Mouse (Mus musculus): ENCODE measurements around the gene Npc1l1. TPM values are rescaled to one million over a fixed set of nuclear protein-coding genes. Genes with fewer than 3 reads are reported as not detected.

Gene Npc1l1
- polyA plus RNA-seq, 1 experiment from 2014 or later = 0.03 TPM

DNA sequence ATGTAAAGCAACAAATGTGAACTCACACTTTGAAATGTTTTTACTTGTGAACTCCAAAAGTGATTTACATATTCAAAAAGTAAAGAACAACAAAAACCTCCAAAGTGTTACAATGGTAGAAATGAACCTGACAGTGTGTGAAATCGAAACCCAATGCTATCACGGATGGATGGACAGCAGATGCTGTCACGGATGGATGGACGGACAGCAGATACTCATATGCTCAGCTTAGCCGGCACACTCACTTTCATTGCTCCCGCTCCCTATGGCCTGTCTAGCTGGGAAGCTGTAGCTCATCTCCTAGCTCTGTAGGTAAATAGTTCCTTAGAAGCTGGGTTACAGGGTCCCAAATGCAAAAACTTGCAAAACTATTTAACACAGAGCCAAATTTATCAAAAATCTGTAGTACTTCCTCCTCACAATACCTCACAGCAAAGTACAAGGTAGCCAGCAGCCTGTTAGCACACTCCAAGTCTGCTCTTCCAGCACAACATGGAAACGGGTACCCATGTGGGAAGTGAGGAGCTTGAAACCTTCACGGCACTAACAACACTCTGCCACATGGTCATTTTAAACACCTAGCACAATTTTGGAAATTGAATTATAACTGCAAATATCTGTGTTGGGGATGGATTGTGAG, 52.0 kb downstream of the Npc1l1 start:
- Histone ChIP-seq H3K4me1 (peaks cover 26% of the 10 kb centered on the region), H3K9me3 (no peaks in the 10 kb centered on the region), H3K27ac (no peak overlapping the region), H3K36me3 (no peaks in the 10 kb centered on the region), H3K9ac (no peak overlapping the region), H3K27me3 (no peaks in the 10 kb centered on the region), H3K4me3 (no peak overlapping the region), H3K4me2 (replicated peaks) (no peak overlapping the region)
- 80% methylated on average over 8 of the region's 8 CpGs for WGBS
- ATAC-seq (ENCODE audit: low FRiP score, low read depth) = no peak

DNA sequence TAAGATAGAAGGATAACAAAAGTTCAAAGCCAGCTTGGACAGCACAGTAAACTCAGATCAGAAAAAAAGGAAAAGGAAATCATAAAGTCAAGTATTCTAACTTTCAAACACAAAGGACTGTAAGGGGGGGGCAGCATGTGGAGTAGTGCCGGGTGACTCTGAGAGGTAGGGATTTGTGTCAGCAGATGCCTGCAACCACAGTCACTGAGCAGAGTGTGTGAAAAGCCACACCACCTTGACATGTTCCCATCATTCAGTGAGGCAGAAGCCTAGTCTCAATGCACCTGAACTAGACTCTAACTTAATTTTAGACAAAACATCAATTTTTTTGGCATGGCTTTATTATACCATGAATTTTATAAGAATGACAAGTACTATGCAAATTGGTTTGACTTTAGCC, 54.4 kb downstream of the Npc1l1 start:
- peaks cover 24% of the 10 kb centered on the region for H3K4me1 ChIP-seq
- ATAC-seq (ENCODE audit: low FRiP score, low read depth) = no peak
- no peak overlapping the region for H3K4me3 ChIP-seq
- no peak overlapping the region for H3K27ac ChIP-seq
- H3K36me3 ChIP-seq = no peaks in the 10 kb centered on the region
- no peak overlapping the region for H3K9ac ChIP-seq
- H3K9me3 ChIP-seq = no peaks in the 10 kb centered on the region
- H3K4me2 ChIP-seq (replicated peaks) = no peak overlapping the region
- 66% methylated on average over 1 of the region's 1 CpGs for WGBS
- H3K27me3 ChIP-seq = no peaks in the 10 kb centered on the region

DNA sequence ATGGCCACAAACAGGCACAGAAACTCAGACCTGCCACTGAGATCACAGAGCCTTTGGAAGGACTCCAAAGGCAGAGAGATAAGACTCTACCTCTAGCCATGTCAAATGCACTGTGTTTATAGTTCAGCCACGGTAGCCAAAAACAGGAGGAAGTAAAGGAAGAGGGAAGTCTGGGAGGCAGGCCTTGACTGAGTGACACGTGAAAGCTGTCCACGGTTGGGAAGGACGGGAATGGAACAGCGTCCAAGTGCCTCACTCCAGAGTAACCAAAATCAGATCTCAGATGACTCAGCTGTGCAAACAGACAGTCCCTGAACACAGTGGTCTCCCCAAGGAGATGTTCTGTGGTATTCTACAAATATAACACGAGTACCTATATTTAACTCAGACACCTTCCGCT, 55.2 kb downstream of the Npc1l1 start:
- H3K27ac ChIP-seq = no peak overlapping the region
- no peaks in the 10 kb centered on the region for H3K27me3 ChIP-seq
- WGBS = 76% methylated on average over 7 of the region's 7 CpGs
- no peaks in the 10 kb centered on the region for H3K9me3 ChIP-seq
- H3K36me3 ChIP-seq = no peaks in the 10 kb centered on the region
- no peak for ATAC-seq (ENCODE audit: low FRiP score, low read depth)
- no peak overlapping the region for H3K9ac ChIP-seq
- no peak overlapping the region for H3K4me2 ChIP-seq (replicated peaks)
- H3K4me1 ChIP-seq = peaks cover 26% of the 10 kb centered on the region
- no peak overlapping the region for H3K4me3 ChIP-seq

DNA sequence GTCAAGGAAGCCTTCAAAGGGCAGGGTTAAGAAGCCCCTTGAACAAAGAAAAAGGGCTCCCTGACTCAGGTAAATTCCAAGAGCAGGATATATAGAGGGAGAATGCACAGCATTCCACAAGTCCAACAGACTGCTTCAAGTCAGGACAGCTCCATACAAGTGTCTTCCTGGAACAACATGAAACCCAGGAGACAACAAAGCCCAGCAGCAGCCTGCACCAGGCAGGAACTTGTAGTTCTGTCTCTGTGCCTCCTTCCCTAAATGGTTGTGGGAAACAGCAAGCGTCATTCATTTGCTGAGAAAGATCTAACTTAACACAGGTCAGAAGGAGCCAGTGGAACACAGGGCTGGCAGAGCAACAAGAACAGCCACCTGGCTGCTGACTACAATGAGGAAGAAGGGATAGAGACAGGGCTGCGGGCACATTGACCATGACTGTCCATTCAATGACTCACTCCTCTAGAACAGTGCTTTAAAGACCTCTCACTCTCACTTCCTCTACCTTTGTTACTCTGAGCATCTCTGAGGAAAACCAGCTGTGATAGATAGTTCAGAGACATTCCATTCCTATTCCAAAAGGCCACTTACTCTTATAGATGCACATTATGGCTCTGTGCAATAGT, 60.8 kb downstream of the Npc1l1 start:
- H3K9me3 ChIP-seq = no peaks in the 10 kb centered on the region
- 0 out of 2 replicates have a peak, but pooled peaks cover 3% of the 10 kb centered on the region for H3K4me1 ChIP-seq
- H3K4me2 ChIP-seq (replicated peaks) = no peak overlapping the region
- H3K36me3 ChIP-seq = peaks cover 3% of the 10 kb centered on the region; the same call in 1 of the 2 replicates
- 77% methylated on average over 2 of the region's 2 CpGs for WGBS
- ATAC-seq (ENCODE audit: low FRiP score, low read depth) = no peak
- no peak overlapping the region for H3K27ac ChIP-seq
- no peak overlapping the region for H3K4me3 ChIP-seq
- H3K9ac ChIP-seq = no peak overlapping the region
- no peaks in the 10 kb centered on the region for H3K27me3 ChIP-seq

DNA sequence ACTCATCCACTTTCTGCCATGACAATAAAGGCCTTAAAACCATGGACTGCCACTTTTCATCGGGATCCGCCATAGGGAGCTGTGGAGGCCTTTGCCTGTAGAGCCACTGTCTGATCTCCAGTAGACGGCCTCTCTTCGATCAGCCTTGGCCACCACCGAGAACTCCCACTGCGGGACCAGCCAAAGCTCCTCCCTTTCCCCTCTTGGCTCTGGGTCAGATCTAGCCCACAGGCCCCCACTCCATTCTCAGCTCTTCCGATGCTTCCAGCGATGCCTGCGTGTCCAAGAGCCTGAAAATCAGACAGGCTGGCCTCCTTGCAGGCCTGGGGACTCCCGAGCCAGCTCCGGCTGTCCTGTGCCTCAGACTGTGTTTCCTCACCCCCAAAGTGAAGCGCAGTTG, 63.6 kb downstream of the Npc1l1 start:
- Histone ChIP-seq H3K9me3 (no peaks in the 10 kb centered on the region), H3K27ac (no peak overlapping the region), H3K4me2 (replicated peaks) (no peak overlapping the region), H3K4me1 (0 out of 2 replicates have a peak, but pooled peaks cover 3% of the 10 kb centered on the region), H3K9ac (no peak overlapping the region), H3K36me3 (peaks cover 3% of the 10 kb centered on the region; the same call in 1 of the 2 replicates), H3K4me3 (no peak overlapping the region), H3K27me3 (no peaks in the 10 kb centered on the region)
- WGBS = 94% methylated on average over 12 of the region's 12 CpGs
- ATAC-seq (ENCODE audit: low FRiP score, low read depth) = no peak

DNA sequence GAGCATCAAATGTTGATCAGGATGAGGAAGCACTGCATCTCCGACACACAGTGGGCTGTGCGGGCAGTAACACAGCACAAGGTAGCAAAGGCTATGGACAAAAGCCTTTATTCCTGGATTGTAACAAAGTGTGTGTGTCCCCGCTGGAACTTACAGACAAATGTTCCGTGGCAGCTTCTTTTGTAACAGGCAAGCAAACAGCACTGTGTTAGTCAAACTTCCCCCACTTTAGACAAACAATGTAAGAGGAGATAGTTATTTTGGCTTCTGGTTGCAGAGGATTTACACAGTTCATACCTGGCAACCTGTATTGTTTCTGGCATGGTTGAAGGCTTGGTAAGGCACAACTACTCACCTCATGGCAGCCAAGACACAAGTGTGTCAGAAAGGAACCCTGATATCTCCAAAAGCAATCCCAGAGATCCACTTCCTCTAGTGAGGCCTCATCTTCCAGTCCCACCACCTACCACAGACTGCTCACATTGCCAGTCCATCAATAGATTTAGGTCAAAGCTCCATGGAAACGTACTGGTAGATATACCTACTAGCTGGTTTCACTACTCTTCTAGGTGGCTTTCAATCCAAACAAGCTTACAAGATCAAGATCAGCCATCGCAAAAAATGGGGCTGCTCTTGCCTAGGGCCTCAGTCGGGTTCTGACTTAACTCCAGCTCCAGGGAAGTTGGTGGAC, 64.4 kb downstream of the Npc1l1 start:
- 0 out of 2 replicates have a peak, but pooled peaks cover 3% of the 10 kb centered on the region for H3K4me1 ChIP-seq
- no peak overlapping the region for H3K9ac ChIP-seq
- no peak overlapping the region for H3K4me3 ChIP-seq
- WGBS = 91% methylated on average over 7 of the region's 7 CpGs
- no peaks in the 10 kb centered on the region for H3K27me3 ChIP-seq
- no peak overlapping the region for H3K4me2 ChIP-seq (replicated peaks)
- H3K9me3 ChIP-seq = no peaks in the 10 kb centered on the region
- H3K27ac ChIP-seq = no peak overlapping the region
- peaks cover 3% of the 10 kb centered on the region; the same call in 1 of the 2 replicates for H3K36me3 ChIP-seq
- ATAC-seq (ENCODE audit: low FRiP score, low read depth) = no peak

DNA sequence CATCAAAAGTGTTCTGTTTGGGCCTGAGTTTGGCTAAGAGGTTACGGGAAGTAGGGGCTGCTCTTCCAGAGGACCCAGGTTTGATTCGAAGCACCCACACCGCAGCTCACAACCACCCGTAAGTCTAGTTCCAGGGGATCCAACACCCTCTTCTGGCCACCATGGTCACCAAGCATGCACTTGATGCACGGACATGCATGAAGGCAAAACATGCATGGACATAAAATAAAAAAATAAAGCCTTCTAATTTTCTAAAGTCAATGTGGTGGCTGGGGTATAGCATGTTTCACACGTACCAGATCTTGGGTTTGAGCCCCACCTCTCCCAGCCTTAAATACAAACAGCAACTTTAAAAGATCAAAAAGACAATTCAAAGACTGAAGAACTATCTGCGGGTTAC, 65.2 kb downstream of the Npc1l1 start:
- Histone ChIP-seq H3K9me3 (no peaks in the 10 kb centered on the region), H3K4me2 (replicated peaks) (no peak overlapping the region), H3K36me3 (peaks cover 3% of the 10 kb centered on the region; the same call in 1 of the 2 replicates), H3K27ac (no peak overlapping the region), H3K4me3 (no peak overlapping the region), H3K9ac (no peak overlapping the region), H3K4me1 (no peaks in the 10 kb centered on the region), H3K27me3 (no peaks in the 10 kb centered on the region)
- ATAC-seq (ENCODE audit: low FRiP score, low read depth) = no peak
- WGBS = 94% methylated on average over 7 of the region's 7 CpGs

DNA sequence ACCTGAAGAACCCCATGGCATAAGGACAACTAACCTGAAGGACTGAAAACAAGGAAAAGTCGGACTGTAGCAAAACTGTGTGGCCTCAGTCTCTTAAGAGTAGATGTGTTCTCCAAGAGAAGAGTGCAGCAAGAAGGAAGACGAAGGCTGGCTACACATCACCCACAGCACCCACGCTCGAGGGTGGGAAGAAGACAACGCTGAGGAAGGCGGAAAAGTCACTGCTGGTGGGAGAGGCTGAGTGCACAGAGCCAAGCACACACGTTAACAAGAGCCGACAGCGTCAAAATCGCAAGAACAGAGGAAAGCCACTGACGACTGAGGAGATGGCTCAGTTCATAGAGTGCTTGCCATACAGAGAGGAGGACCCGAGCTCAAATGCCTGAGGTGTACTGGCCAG, 66.2 kb downstream of the Npc1l1 start:
- no peak overlapping the region for H3K27ac ChIP-seq
- peaks cover 3% of the 10 kb centered on the region; the same call in 1 of the 2 replicates for H3K36me3 ChIP-seq
- no peak overlapping the region for H3K4me3 ChIP-seq
- no peak overlapping the region for H3K9ac ChIP-seq
- no peak overlapping the region for H3K4me2 ChIP-seq (replicated peaks)
- 89% methylated on average over 12 of the region's 12 CpGs for WGBS
- no peaks in the 10 kb centered on the region for H3K4me1 ChIP-seq
- H3K27me3 ChIP-seq = no peaks in the 10 kb centered on the region
- ATAC-seq (ENCODE audit: low FRiP score, low read depth) = no peak
- no peaks in the 10 kb centered on the region for H3K9me3 ChIP-seq

DNA sequence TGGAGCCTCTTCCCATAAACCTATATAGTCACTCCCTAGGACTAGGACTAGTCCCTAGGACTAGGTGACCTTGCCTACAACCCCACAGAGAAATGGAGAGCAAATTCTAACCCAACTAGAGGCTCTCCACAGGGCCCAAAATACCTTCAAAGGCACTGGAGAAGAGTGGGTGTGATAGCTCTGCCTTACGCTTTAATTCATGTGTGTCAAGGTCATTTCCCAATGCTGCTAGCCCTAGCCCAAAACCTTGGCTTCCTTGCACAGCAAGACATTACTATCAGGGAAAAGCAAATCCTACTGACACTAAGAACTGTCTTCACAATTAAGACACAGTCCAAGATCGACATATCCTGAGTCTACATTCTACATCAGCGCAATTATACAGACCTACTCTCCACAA, 66.9 kb downstream of the Npc1l1 start:
- Histone ChIP-seq H3K27ac (no peak overlapping the region), H3K9me3 (no peaks in the 10 kb centered on the region)

DNA sequence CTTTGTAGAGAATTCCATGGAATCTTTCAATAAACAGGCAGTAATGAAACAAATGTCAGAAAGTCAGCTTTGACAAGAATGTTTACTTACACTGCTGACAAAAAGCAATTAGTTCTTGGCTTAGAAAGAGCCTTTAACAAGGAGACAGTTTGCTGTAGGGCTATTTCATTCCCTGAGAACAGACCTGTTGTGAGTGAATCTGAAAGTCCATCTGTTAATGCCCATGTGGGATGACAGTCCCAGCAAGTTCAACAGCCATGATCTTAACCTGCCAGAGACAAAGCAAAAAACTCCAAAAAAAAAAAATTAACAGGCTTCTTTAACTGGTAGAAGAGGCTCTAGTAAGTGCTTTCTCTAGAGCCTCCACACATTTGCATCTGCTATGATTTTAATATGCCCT, 68.4 kb downstream of the Npc1l1 start:
- Histone ChIP-seq H3K9me3 (no peaks in the 10 kb centered on the region), H3K9ac (no peak overlapping the region), H3K4me1 (0 out of 2 replicates have a peak, but pooled peaks cover 6% of the 10 kb centered on the region), H3K4me2 (replicated peaks) (no peak overlapping the region), H3K27me3 (no peaks in the 10 kb centered on the region), H3K27ac (no peak overlapping the region), H3K36me3 (peaks cover 2% of the 10 kb centered on the region; the same call in 1 of the 2 replicates), H3K4me3 (no peak overlapping the region)
- no peak for ATAC-seq (ENCODE audit: low FRiP score, low read depth)

More for the DNA sequence above, 66.9 kb downstream of the Npc1l1 start:
- 98% methylated on average over 3 of the region's 3 CpGs for WGBS
- ATAC-seq (ENCODE audit: low FRiP score, low read depth) = no peak
- H3K9ac ChIP-seq = no peak overlapping the region
- no peak overlapping the region for H3K4me3 ChIP-seq
- H3K4me1 ChIP-seq = no peaks in the 10 kb centered on the region
- peaks cover 3% of the 10 kb centered on the region; the same call in 1 of the 2 replicates for H3K36me3 ChIP-seq
- no peaks in the 10 kb centered on the region for H3K27me3 ChIP-seq
- H3K4me2 ChIP-seq (replicated peaks) = no peak overlapping the region
